9 mouse cellular contexts compared by ENCODE assay signal in the genomic region with DNA sequence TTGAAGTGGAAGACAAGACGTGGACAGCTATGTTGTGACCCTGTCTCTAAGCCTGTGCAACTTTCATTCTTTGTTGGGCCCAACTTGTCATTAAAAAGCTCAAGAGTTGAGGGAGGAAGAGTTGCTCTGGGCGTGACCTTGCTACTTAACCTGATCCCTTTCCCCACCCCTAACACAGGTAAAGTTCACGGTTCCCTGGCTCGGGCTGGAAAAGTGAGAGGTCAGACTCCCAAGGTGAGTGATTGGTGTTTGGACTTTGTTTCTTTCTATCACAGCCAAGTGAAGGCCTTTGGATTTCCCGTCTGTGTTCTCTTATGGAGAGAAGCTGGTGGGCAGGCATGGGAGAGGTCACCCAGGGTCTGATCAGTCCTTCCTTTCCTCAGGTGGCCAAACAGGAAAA. TPM values are rescaled to one million over a fixed set of nuclear protein-coding genes. Genes with fewer than 3 reads are reported as not detected.
DNase-seq lines count a peak whose midpoint lies in the region; ATAC-seq lines count a peak whose summit lies in the region.
"Had no signal": no experiment of that assay in that cellular context is flagged by ENCODE, and none has a peak within 500 bp of the region (broad histone marks: within the 10 kb centered on the region; RNA-seq: fewer than 3 reads in every experiment).

No protein-coding gene starts in this region.

- peaks cover 9% of the 10 kb centered on the region; the same call in 1 of the 2 replicates for H3K36me3 ChIP-seq in neural tube, embryonic 11.5 days (ENCODE audit: control insufficient read depth, insufficient read depth, low read length)
- H3K36me3 ChIP-seq in limb, embryonic 15.5 days: peaks cover 27% of the 10 kb centered on the region

- H3K4me1 ChIP-seq in neural tube, embryonic 11.5 days (ENCODE audit: control insufficient read depth, insufficient read depth, low read length): peaks cover 21% of the 10 kb centered on the region
- H3K4me1 ChIP-seq in limb, embryonic 15.5 days: peaks cover 35% of the 10 kb centered on the region

- no peaks in the 10 kb centered on the region for H3K9me3 ChIP-seq in neural tube, embryonic 11.5 days (ENCODE audit: control insufficient read depth, low read length)
- no peaks in the 10 kb centered on the region for H3K9me3 ChIP-seq in limb, embryonic 15.5 days

- H3K9ac ChIP-seq in neural tube, embryonic 11.5 days (ENCODE audit: low read length): no peak overlapping the region
- H3K9ac ChIP-seq in limb, embryonic 15.5 days: no peak overlapping the region; the same call in 1 of the 2 replicates

- peak overlapping the region; percentile 77 for H3K4me3 ChIP-seq in neural tube, embryonic 11.5 days (ENCODE audit: low read depth, low read length)
- peak overlapping the region; percentile 90 for H3K4me3 ChIP-seq in limb, embryonic 15.5 days

- WGBS in neural tube, embryonic 11.5 days: 91% methylated on average over 5 of the region's 5 CpGs
- WGBS in limb, embryonic 15.5 days: 73% methylated on average over 5 of the region's 5 CpGs

- intact Hi-C loops in left cerebral cortex, postnatal 14 days (cut with DNase I): no loop called here

- no peak overlapping the region for H3K27ac ChIP-seq in neural tube, embryonic 11.5 days (ENCODE audit: low read depth, low read length)
- H3K27ac ChIP-seq in limb, embryonic 15.5 days: peak overlapping the region; percentile 84; the same call in 1 of the 2 replicates

- H3K4me2 ChIP-seq in neural tube, embryonic 11.5 days (ENCODE audit: low read depth): peak overlapping the region; percentile 76
- peak overlapping the region; percentile 70 for H3K4me2 ChIP-seq in limb, embryonic 15.5 days

- ATAC-seq in neural tube, embryonic 11.5 days (ENCODE audit: insufficient read depth, low FRiP score, low TSS enrichment): no peak
- ATAC-seq in limb, embryonic 15.5 days (ENCODE audit: insufficient number of reproducible peaks, low FRiP score, low TSS enrichment, low read depth): no peak
- ATAC-seq in erythroid progenitor cell, adult 5-6 weeks (replicated peaks; ENCODE audit: low FRiP score, poor library complexity, severe bottlenecking): no peak

- DNase-seq in cerebellum, adult 11-12 months: peak; percentile 30
- no peak for DNase-seq in cerebellum, postnatal 10 days
- no peak for DNase-seq in neural tube, embryonic 11.5 days (ENCODE audit: low spot score)
- DNase-seq in neural tube, embryonic 10.5 days (ENCODE audit: extremely low spot score, low spot score): no peak
- DNase-seq in yolk sac, embryonic 10.5 days (ENCODE audit: low spot score): peak; percentile 57
- no peak for DNase-seq in left cerebral cortex, postnatal 14 days (ENCODE audit: low spot score in 2 of 2)
- DNase-seq: cerebellum, adult 8-10 months had no signal

- H3K27me3 ChIP-seq in neural tube, embryonic 11.5 days (ENCODE audit: control insufficient read depth, insufficient read depth, low read length): no peaks in the 10 kb centered on the region
- no peaks in the 10 kb centered on the region for H3K27me3 ChIP-seq in limb, embryonic 15.5 days

RNA-seq across cellular contexts. Expression of a gene that starts 1.3 kb away (rescaled TPM):
- polyA plus RNA-seq in neural tube, embryonic 11.5 days (2014; fragmentation: Nextera tagmentation; extraction: Ambion mirVana): 789 and 790 TPM in 2 replicates
- polyA plus RNA-seq in limb, embryonic 15.5 days (2015; fragmentation: Nextera tagmentation; extraction: Ambion mirVana): 723 and 835 TPM in 2 replicates
- total RNA-seq in erythroid progenitor cell, adult 5-6 weeks (2015; ENCODE audit: low replicate concordance): 666 and 864 TPM in 2 replicates
- 450 and 703 TPM in 2 replicates for total RNA-seq in erythroid progenitor cell, adult 5-6 weeks (2017; ENCODE audit: low replicate concordance)
- 100 to 1,000 TPM; 597 to 658 TPM for total RNA-seq in left cerebral cortex, postnatal 14 days (2021)

RNA-seq across cellular contexts. Expression of a gene that starts 1.4 kb away (rescaled TPM):
- 81.9 and 84.8 TPM in 2 replicates for polyA plus RNA-seq in neural tube, embryonic 11.5 days (2014; fragmentation: Nextera tagmentation; extraction: Ambion mirVana)
- polyA plus RNA-seq in limb, embryonic 15.5 days (2015; fragmentation: Nextera tagmentation; extraction: Ambion mirVana): 66.8 and 67.5 TPM in 2 replicates
- total RNA-seq in erythroid progenitor cell, adult 5-6 weeks (2015; ENCODE audit: low replicate concordance): 27.2 and 31.4 TPM in 2 replicates
- total RNA-seq in erythroid progenitor cell, adult 5-6 weeks (2017; ENCODE audit: low replicate concordance): 13.0 and 40.8 TPM in 2 replicates
- total RNA-seq in left cerebral cortex, postnatal 14 days (2021): 10 to 100 TPM; 49.8 to 54.3 TPM

RNA-seq across cellular contexts. Expression of a gene that starts 2.0 kb away (rescaled TPM):
- polyA plus RNA-seq in neural tube, embryonic 11.5 days (2014; fragmentation: Nextera tagmentation; extraction: Ambion mirVana): 36.7 and 40.0 TPM in 2 replicates
- 33.0 and 33.6 TPM in 2 replicates for polyA plus RNA-seq in limb, embryonic 15.5 days (2015; fragmentation: Nextera tagmentation; extraction: Ambion mirVana)
- 5.9 and 7.2 TPM in 2 replicates for total RNA-seq in erythroid progenitor cell, adult 5-6 weeks (2015; ENCODE audit: low replicate concordance)
- 3.0 and 5.7 TPM in 2 replicates for total RNA-seq in erythroid progenitor cell, adult 5-6 weeks (2017; ENCODE audit: low replicate concordance)
- total RNA-seq in left cerebral cortex, postnatal 14 days (2021): 10 to 100 TPM; 39.4 to 41.7 TPM

RNA-seq across cellular contexts. Expression of a gene that starts 9.2 kb away (rescaled TPM):
- polyA plus RNA-seq in neural tube, embryonic 11.5 days (2014; fragmentation: Nextera tagmentation; extraction: Ambion mirVana): 39.6 and 42.9 TPM in 2 replicates
- polyA plus RNA-seq in limb, embryonic 15.5 days (2015; fragmentation: Nextera tagmentation; extraction: Ambion mirVana): 19.0 and 28.8 TPM in 2 replicates
- 14.1 TPM in 1 of 2 replicates, not detected in the other for total RNA-seq in erythroid progenitor cell, adult 5-6 weeks (2015; ENCODE audit: low replicate concordance)
- 1.9 TPM in 1 of 2 replicates, not detected in the other for total RNA-seq in erythroid progenitor cell, adult 5-6 weeks (2017; ENCODE audit: low replicate concordance)
- total RNA-seq in left cerebral cortex, postnatal 14 days (2021): 10 to 100 TPM; 41.3 to 46.1 TPM

RNA-seq across cellular contexts. Expression of a gene that starts 12.6 kb away (rescaled TPM):
- polyA plus RNA-seq in neural tube, embryonic 11.5 days (2014; fragmentation: Nextera tagmentation; extraction: Ambion mirVana): 34.4 and 36.7 TPM in 2 replicates
- polyA plus RNA-seq in limb, embryonic 15.5 days (2015; fragmentation: Nextera tagmentation; extraction: Ambion mirVana): 34.1 and 34.5 TPM in 2 replicates
- total RNA-seq in erythroid progenitor cell, adult 5-6 weeks (2015; ENCODE audit: low replicate concordance): 29.3 and 45.8 TPM in 2 replicates
- total RNA-seq in erythroid progenitor cell, adult 5-6 weeks (2017; ENCODE audit: low replicate concordance): 16.8 and 20.8 TPM in 2 replicates
- total RNA-seq in left cerebral cortex, postnatal 14 days (2021): 10 to 100 TPM; 41.2 to 44.4 TPM

Comparison
In these comparisons a context has a peak if more than half of its experiments do, and no peak if none do; other contexts are left out.
1. DNase-seq: peak in cerebellum, adult 11-12 months (single experiment) and yolk sac, embryonic 10.5 days (single experiment); none in cerebellum, postnatal 10 days (0 of 2), neural tube, embryonic 11.5 days (single experiment), neural tube, embryonic 10.5 days (single experiment) and left cerebral cortex, postnatal 14 days (0 of 2).
2. RNA of a gene that starts 2.0 kb away (total RNA-seq): 39.4 to 41.7 TPM in left cerebral cortex, postnatal 14 days; 3.0 to 7.2 TPM in erythroid progenitor cell, adult 5-6 weeks; every median in the first group is over 4 times any median in the second.